Mouse (Mus musculus) forebrain, embryonic 13.5 days (tissue): ENCODE data around the gene Olfr884. TPM values are rescaled to one million over a fixed set of nuclear protein-coding genes. Genes with fewer than 3 reads are reported as not detected.

Source experiments
- ATAC-seq: fragments of 200-750 bp; cut with Nextera tagmentation; 2 replicates; pipeline ENCODE4 v1.8.0; 2017
- H3K27ac ChIP-seq: fragments of 300-500 bp; sonication (generic); 2 replicates; pipeline ENCODE4 v1.5.1; 2015; ENCODE audit warnings: inconsistent platforms, mild to moderate bottlenecking, moderate library complexity
- H3K27me3 ChIP-seq: fragments of 300-500 bp; sonication (generic); 2 replicates; pipeline ENCODE4 v1.6.1; 2015; ENCODE audit warnings: mild to moderate bottlenecking, inconsistent platforms
- H3K36me3 ChIP-seq: fragments of 300-500 bp; sonication (generic); 2 replicates; pipeline ENCODE4 v1.6.1; 2015; ENCODE audit warnings: mild to moderate bottlenecking, inconsistent platforms; ENCODE audit not compliant: poor library complexity, severe bottlenecking
- H3K4me1 ChIP-seq: fragments of 300-500 bp; sonication (generic); 2 replicates; pipeline ENCODE4 v1.6.1; 2015; ENCODE audit warnings: inconsistent platforms
- H3K4me2 ChIP-seq: fragments of 300-500 bp; sonication (generic); 2 replicates; pipeline ENCODE4 v1.6.1; 2015; ENCODE audit warnings: inconsistent platforms, mild to moderate bottlenecking, moderate library complexity
- H3K4me3 ChIP-seq: fragments of 300-500 bp; sonication (generic); 2 replicates; pipeline ENCODE4 v1.5.1; 2015; ENCODE audit warnings: mild to moderate bottlenecking, inconsistent platforms
- H3K9ac ChIP-seq: fragments of 300-500 bp; sonication (generic); 2 replicates; pipeline ENCODE4 v1.6.1; 2015; ENCODE audit warnings: mild to moderate bottlenecking, inconsistent platforms
- H3K9me3 ChIP-seq: fragments of 300-500 bp; sonication (generic); replicated peaks from 2 replicates; pipeline ENCODE4 v1.6.1; 2016; ENCODE audit warnings: inconsistent platforms
- WGBS: fragments of 180-500 bp; shearing (Covaris S2); methylation state at CpG from one replicate; pipeline ENCODE4 v1.1.7; 2015; 5-methylcytosine and 5-hydroxymethylcytosine counted together
- polyA plus RNA-seq: library from polyadenylated mRNA; unstranded; fragments of >200 nt; fragmentation: Nextera tagmentation; extraction: Ambion mirVana; gene quantifications from 2 replicates; pipeline ENCODE4 v1.2.1, GENCODE M21; 2015

Gene Olfr884
- polyA plus RNA-seq, result not detected in 2 replicates

DNA sequence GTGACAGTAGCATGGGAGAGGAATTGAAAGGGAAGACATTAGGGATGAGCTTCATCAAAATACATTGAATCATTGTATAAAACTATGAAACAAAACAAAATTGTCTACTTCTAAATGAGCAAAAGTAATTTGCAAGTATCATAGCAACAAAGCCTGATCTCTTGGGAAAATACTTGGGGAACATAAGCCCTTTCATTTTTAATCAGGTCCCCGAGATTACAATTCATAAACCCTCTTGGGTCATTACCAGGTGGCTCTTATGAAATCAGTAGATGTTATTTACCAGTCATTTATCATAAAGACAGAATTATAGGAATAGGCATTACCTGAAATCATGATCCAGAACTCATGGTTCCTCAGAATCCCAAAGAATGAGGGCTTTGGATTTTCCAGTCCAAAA lies at the start of gene Olfr884:
Gene Olfr884, plus strand, starts transcription at position 301 of the 400 bp plus-strand sequence.
- Histone ChIP-seq H3K36me3 (no peaks in the 10 kb centered on the region), H3K4me1 (no peaks in the 10 kb centered on the region), H3K4me3 (no peak within 1 kb of the TSS), H3K9ac (no peak within 1 kb of the TSS), H3K4me2 (no peak within 1 kb of the TSS), H3K9me3 (no peaks in the 10 kb centered on the region), H3K27me3 (no peaks in the 10 kb centered on the region), H3K27ac (no peak within 1 kb of the TSS)
- ATAC-seq, result no peak
- WGBS, result 68% methylated on average over 1 of the region's 1 CpGs

DNA sequence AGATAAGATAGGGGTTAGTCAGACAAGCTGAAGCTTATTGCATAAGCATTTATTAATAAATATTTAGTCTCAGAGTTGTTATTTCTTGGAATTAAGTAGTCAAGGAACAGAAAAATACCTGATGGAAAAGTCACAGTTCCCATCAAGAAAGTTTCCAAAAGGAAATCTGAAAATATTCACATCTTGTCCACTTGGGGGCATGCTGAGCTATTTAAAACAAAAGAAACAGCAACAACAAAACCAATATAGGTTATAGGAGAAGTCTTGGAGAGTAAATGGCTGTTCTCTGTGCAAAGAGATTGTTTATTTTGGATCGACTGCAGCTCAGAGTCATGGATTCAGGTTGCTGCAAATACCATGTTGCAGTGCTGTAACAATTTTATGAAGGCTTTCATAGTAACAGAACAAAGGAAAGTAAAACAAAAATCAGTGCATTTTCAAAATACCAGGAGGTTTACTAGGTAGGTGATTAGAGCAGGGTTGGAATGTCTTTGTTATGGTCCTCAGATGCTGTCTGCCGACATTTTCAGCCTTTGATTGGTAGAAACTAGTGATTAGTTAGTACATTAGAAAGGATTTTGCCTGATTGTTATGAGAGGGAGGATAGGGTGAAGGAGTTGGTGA lies 47.7 kb upstream of the Olfr884 start:
- Histone ChIP-seq H3K4me3 (no peak overlapping the region), H3K9ac (no peak overlapping the region), H3K27ac (no peak overlapping the region), H3K27me3 (no peaks in the 10 kb centered on the region), H3K4me1 (no peaks in the 10 kb centered on the region), H3K9me3 (no peaks in the 10 kb centered on the region), H3K4me2 (no peak overlapping the region), H3K36me3 (no peaks in the 10 kb centered on the region)
- ATAC-seq, result no peak
- 50% methylated on average over 2 of the region's 2 CpGs for WGBS

DNA sequence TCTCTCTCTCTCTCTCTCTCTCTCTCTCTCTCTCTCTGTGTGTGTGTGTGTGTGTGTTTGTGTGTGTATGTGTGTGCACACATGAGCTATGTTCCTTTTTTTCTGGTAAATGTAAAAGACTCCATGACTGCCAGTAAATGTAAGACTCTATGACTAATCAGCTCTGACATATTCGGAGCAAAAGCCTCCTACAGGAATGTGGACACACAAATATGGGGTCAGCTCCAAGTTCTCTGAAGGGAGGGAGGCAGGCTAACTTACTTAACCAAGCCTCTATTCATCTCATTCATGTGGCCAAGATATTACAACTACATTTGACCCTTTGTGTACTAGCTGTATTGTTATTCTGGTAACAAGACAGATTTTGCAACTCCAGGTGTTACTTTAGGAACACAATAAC lies 46.3 kb upstream of the Olfr884 start:
- Histone ChIP-seq H3K4me2 (no peak overlapping the region), H3K27me3 (no peaks in the 10 kb centered on the region), H3K4me1 (no peaks in the 10 kb centered on the region), H3K27ac (no peak overlapping the region), H3K36me3 (no peaks in the 10 kb centered on the region), H3K9ac (no peak overlapping the region), H3K9me3 (no peaks in the 10 kb centered on the region), H3K4me3 (no peak overlapping the region)
- no peak for ATAC-seq
- WGBS, result 39% methylated on average over 1 of the region's 1 CpGs

DNA sequence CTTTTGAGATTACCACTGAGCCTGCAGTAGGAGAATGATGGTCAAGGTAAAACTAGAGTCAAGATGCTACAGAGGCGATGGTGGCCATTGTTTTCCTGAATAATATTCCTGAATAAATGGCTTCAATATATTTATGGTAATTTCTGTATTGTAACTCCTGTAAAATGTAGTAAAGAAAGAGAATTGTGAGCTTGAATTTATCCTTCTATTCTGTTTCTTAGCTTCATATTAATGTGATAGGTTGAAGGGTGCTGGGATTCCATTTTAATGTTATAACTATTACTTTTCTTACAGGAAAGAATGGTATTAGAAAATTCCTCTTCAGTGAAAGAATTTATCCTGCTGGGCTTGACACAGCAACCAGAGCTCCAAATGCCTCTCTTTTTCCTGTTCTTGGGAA lies 20.8 kb upstream of the Olfr884 start, which contains the start of gene Olfr883:
Gene Olfr883, plus strand, starts transcription at position 301 of the 400 bp plus-strand sequence.
- Histone ChIP-seq H3K4me2 (no peak within 1 kb of the TSS), H3K27ac (no peak within 1 kb of the TSS), H3K9me3 (no peaks in the 10 kb centered on the region), H3K9ac (no peak within 1 kb of the TSS), H3K4me1 (no peaks in the 10 kb centered on the region), H3K4me3 (no peak within 1 kb of the TSS), H3K27me3 (no peaks in the 10 kb centered on the region), H3K36me3 (no peaks in the 10 kb centered on the region)
- no peak for ATAC-seq
- WGBS, result 87% methylated on average over 1 of the region's 1 CpGs

DNA sequence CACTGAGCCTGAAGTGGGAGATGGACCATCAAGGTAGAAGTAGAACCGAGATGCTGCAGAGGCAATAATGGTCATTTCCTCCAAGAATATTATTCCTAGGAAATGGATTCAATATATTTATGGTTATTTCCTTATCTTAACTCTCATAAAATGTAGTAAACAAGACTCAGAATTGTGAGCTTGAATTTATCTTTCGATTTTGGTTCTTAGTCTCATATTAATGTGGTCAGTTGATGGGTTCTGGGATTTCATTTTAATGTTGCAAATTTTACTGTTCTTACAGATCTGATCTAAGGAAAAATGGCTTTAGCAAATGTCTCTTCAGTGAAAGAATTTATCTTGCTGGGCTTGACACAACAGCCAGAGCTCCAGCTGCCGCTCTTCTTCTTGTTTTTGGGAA lies 14.7 kb downstream of the Olfr884 start, which contains the start of gene Olfr885:
Gene Olfr885, plus strand, starts transcription at position 301 of the 400 bp plus-strand sequence.
- H3K9me3 ChIP-seq, result no peaks in the 10 kb centered on the region
- H3K4me2 ChIP-seq, result no peak within 1 kb of the TSS
- ATAC-seq, result no peak
- H3K27ac ChIP-seq, result no peak within 1 kb of the TSS
- H3K36me3 ChIP-seq, result no peaks in the 10 kb centered on the region
- no peak within 1 kb of the TSS for H3K9ac ChIP-seq
- H3K4me1 ChIP-seq, result no peaks in the 10 kb centered on the region
- H3K4me3 ChIP-seq, result no peak within 1 kb of the TSS
- H3K27me3 ChIP-seq, result no peaks in the 10 kb centered on the region
- WGBS, result 93% methylated on average over 3 of the region's 3 CpGs

DNA sequence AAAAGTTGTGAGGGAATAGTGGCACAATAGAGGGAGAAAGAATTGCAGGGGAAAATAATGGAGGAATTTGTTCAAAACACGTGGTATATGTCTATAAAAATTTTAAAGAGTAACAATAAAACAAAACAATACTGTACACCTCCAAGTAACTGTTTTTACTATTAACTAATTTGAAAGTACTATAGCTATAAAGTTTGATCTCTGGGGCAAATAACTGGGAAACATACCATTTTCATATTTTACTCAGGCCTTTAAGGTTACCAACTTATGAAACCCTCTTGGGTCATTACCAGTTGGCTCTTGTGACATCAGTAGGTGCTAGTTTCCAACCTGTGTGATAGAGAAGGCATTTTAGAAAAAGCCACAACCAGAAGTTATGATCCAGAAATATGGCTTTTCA lies 37.4 kb downstream of the Olfr884 start, which contains the start of gene Olfr887:
Gene Olfr887, plus strand, starts transcription at position 301 of the 400 bp plus-strand sequence.
- Histone ChIP-seq H3K4me1 (no peaks in the 10 kb centered on the region), H3K4me2 (no peak within 1 kb of the TSS), H3K27me3 (no peaks in the 10 kb centered on the region), H3K36me3 (no peaks in the 10 kb centered on the region), H3K27ac (no peak within 1 kb of the TSS), H3K9ac (no peak within 1 kb of the TSS), H3K9me3 (no peaks in the 10 kb centered on the region; the same call in 1 of the 2 replicates), H3K4me3 (no peak within 1 kb of the TSS)
- 68% methylated on average over 1 of the region's 1 CpGs for WGBS
- ATAC-seq, result no peak

Other genes with a start within 250 kb of the Olfr884 start
- gene Olfr876, start 243.5 kb upstream of the Olfr884 start, polyA plus RNA-seq, result not detected in 2 replicates
- not detected in 2 replicates for gene Olfr877, start 192.3 kb upstream of the Olfr884 start, polyA plus RNA-seq
- gene Olfr145, start 149.8 kb upstream of the Olfr884 start, polyA plus RNA-seq, result not detected in 2 replicates
- not detected in 2 replicates for gene Olfr878, start 128.7 kb upstream of the Olfr884 start, polyA plus RNA-seq
- not detected in 2 replicates for gene Olfr881, start 54.7 kb upstream of the Olfr884 start, polyA plus RNA-seq
- gene Olfr883, start 20.7 kb upstream of the Olfr884 start, polyA plus RNA-seq, result not detected in 2 replicates
- not detected in 2 replicates for gene Olfr885, start 14.8 kb downstream of the Olfr884 start, polyA plus RNA-seq
- not detected in 2 replicates for gene Olfr887, start 37.5 kb downstream of the Olfr884 start, polyA plus RNA-seq
- gene Olfr888, start 61.6 kb downstream of the Olfr884 start, polyA plus RNA-seq, result not detected in 2 replicates
- 0.05 and 0.08 TPM in 2 replicates for gene Olfr889, start 68.6 kb downstream of the Olfr884 start, polyA plus RNA-seq
- gene Olfr890, start 96.0 kb downstream of the Olfr884 start, polyA plus RNA-seq, result not detected in 2 replicates
- not detected in 2 replicates for gene Olfr891, start 134.3 kb downstream of the Olfr884 start, polyA plus RNA-seq
- gene Olfr893, start 161.8 kb downstream of the Olfr884 start, polyA plus RNA-seq, result not detected in 2 replicates
- not detected in 2 replicates for gene Olfr894, start 171.5 kb downstream of the Olfr884 start, polyA plus RNA-seq
- not detected in 2 replicates for gene Olfr143, start 206.2 kb downstream of the Olfr884 start, polyA plus RNA-seq
- not detected in 2 replicates for gene Olfr895, start 221.3 kb downstream of the Olfr884 start, polyA plus RNA-seq
- not detected in 2 replicates for gene Olfr896-ps1, start 244.6 kb downstream of the Olfr884 start, polyA plus RNA-seq